Mouse (Mus musculus) heart, embryonic 15.5 days (tissue): ENCODE data around the gene Lipa. TPM values are rescaled to one million over a fixed set of nuclear protein-coding genes. Genes with fewer than 3 reads are reported as not detected.
A peak's percentile ranks its signal among the peaks of the same experiment; 100 is the strongest.

Source experiments
- ATAC-seq: fragments of 200-750 bp; cut with Nextera tagmentation; replicated peaks from 2 replicates; pipeline ENCODE4 v1.8.0; 2017; ENCODE audit warnings: low read depth, moderate TSS enrichment; ENCODE audit not compliant: insufficient number of reproducible peaks, insufficient read depth, low FRiP score
- H3K27ac ChIP-seq: fragments of 300-500 bp; sonication (generic); 2 replicates; pipeline ENCODE4 v1.5.1; 2015; ENCODE audit warnings: mild to moderate bottlenecking, inconsistent platforms
- H3K27me3 ChIP-seq: fragments of 300-500 bp; sonication (generic); 2 replicates; pipeline ENCODE4 v1.6.1; 2015; ENCODE audit warnings: inconsistent platforms
- H3K36me3 ChIP-seq: fragments of 300-500 bp; sonication (generic); 2 replicates; pipeline ENCODE4 v1.6.1; 2015; ENCODE audit warnings: mild to moderate bottlenecking, inconsistent platforms
- H3K4me1 ChIP-seq: fragments of 300-500 bp; sonication (generic); replicated peaks from 2 replicates; pipeline ENCODE4 v1.6.1; 2015; ENCODE audit warnings: inconsistent platforms
- H3K4me2 ChIP-seq: fragments of 300-500 bp; sonication (generic); 2 replicates; pipeline ENCODE4 v1.6.1; 2015; ENCODE audit warnings: inconsistent platforms, mild to moderate bottlenecking, moderate library complexity
- H3K4me3 ChIP-seq: fragments of 300-500 bp; sonication (generic); 2 replicates; pipeline ENCODE4 v1.5.1; 2015; ENCODE audit warnings: mild to moderate bottlenecking, inconsistent platforms
- H3K9ac ChIP-seq: fragments of 300-500 bp; sonication (generic); 2 replicates; pipeline ENCODE4 v1.6.1; 2015; ENCODE audit warnings: mild to moderate bottlenecking, inconsistent platforms
- H3K9me3 ChIP-seq: fragments of 300-500 bp; sonication (generic); replicated peaks from 2 replicates; pipeline ENCODE4 v1.6.1; 2016; ENCODE audit warnings: inconsistent platforms
- WGBS: fragments of 180-500 bp; shearing (Covaris S2); methylation state at CpG from one replicate; pipeline ENCODE4 v1.1.7; 2015; ENCODE audit warnings: mixed read lengths; 5-methylcytosine and 5-hydroxymethylcytosine counted together
- polyA plus RNA-seq: library from polyadenylated mRNA; unstranded; fragments of >200 nt; fragmentation: Nextera tagmentation; extraction: Ambion mirVana; gene quantifications from 2 replicates; pipeline ENCODE4 v1.2.1, GENCODE M21; 2015

The Lipa gene
- polyA plus RNA-seq, 1 experiment from 2014 or later = 29.7 TPM

- WGBS = 37% methylated on average over 4 of the region's 4 CpGs
- Histone ChIP-seq H3K9ac (no peak overlapping the region), H3K4me1 (peaks cover 8% of the 10 kb centered on the region; the same call in 1 of the 2 replicates), H3K27ac (no peak overlapping the region), H3K4me3 (no peak overlapping the region), H3K27me3 (no peaks in the 10 kb centered on the region), H3K36me3 (no peaks in the 10 kb centered on the region; the same call in 1 of the 2 replicates), H3K4me2 (no peak overlapping the region), H3K9me3 (no peaks in the 10 kb centered on the region)
- no peak for ATAC-seq
Observed at GRCm38 (mm10) chr19:34500763-34501162, 26.5 kb downstream of the Lipa start.

GRCm38 (mm10) chr19:34496353-34496752 is 30.9 kb downstream of the Lipa start:
- no peak overlapping the region for H3K4me2 ChIP-seq
- H3K27ac ChIP-seq = no peak overlapping the region
- ATAC-seq = no peak
- peaks cover 8% of the 10 kb centered on the region; the same call in 1 of the 2 replicates for H3K4me1 ChIP-seq
- no peaks in the 10 kb centered on the region for H3K9me3 ChIP-seq
- H3K36me3 ChIP-seq = no peaks in the 10 kb centered on the region; the same call in 1 of the 2 replicates
- no peak overlapping the region for H3K4me3 ChIP-seq
- H3K9ac ChIP-seq = no peak overlapping the region
- H3K27me3 ChIP-seq = no peaks in the 10 kb centered on the region
- 37% methylated on average over 1 of the region's 1 CpGs for WGBS

- Histone ChIP-seq H3K4me3 (no peak overlapping the region), H3K36me3 (no peaks in the 10 kb centered on the region; the same call in 1 of the 2 replicates), H3K27me3 (no peaks in the 10 kb centered on the region), H3K9ac (no peak overlapping the region), H3K4me2 (no peak overlapping the region), H3K4me1 (peaks cover 8% of the 10 kb centered on the region; the same call in 1 of the 2 replicates), H3K9me3 (no peaks in the 10 kb centered on the region), H3K27ac (no peak overlapping the region)
- ATAC-seq = no peak
- 74% methylated on average over 4 of the region's 4 CpGs for WGBS
Observed at GRCm38 (mm10) chr19:34493859-34494258, 33.4 kb downstream of the Lipa start.

- Histone ChIP-seq H3K4me1 (no peaks in the 10 kb centered on the region), H3K9ac (no peak overlapping the region), H3K36me3 (no peaks in the 10 kb centered on the region), H3K4me3 (no peak overlapping the region), H3K9me3 (no peaks in the 10 kb centered on the region), H3K4me2 (no peak overlapping the region), H3K27me3 (peaks cover 4% of the 10 kb centered on the region), H3K27ac (no peak overlapping the region)
- 12% methylated on average over 4 of the region's 4 CpGs for WGBS
- no peak for ATAC-seq
Observed at GRCm38 (mm10) chr19:34483547-34483946, 43.7 kb downstream of the Lipa start.

GRCm38 (mm10) chr19:34474991-34475971 is 52.0 kb downstream of the Lipa start, which contains the start of gene Ch25h:
Gene Ch25h, minus strand, starts transcription at chr19:34475164.
- 1% methylated on average over 35 of the region's 35 CpGs for WGBS
- Histone ChIP-seq H3K9ac (peak within 1 kb of the TSS; percentile 42), H3K27me3 (peaks cover 30% of the 10 kb centered on the region), H3K4me3 (peak within 1 kb of the TSS; percentile 60), H3K9me3 (no peaks in the 10 kb centered on the region), H3K4me1 (peaks cover 18% of the 10 kb centered on the region), H3K27ac (peak within 1 kb of the TSS; percentile 49; the same call in 1 of the 2 replicates), H3K36me3 (no peaks in the 10 kb centered on the region), H3K4me2 (peak within 1 kb of the TSS; percentile 98)
- ATAC-seq = peak; percentile 62; the same call in 1 of the 2 replicates

GRCm38 (mm10) chr19:34474228-34474990 is 52.9 kb downstream of the Lipa start:
- 8% methylated on average over 49 of the region's 49 CpGs for WGBS
- ATAC-seq = peak; percentile 55; the same call in 1 of the 2 replicates

GRCm38 (mm10) chr19:34471703-34472102 is 55.6 kb downstream of the Lipa start:
- Histone ChIP-seq H3K4me3 (no peak overlapping the region), H3K27ac (no peak overlapping the region), H3K9me3 (no peaks in the 10 kb centered on the region), H3K4me1 (peaks cover 18% of the 10 kb centered on the region), H3K9ac (no peak overlapping the region), H3K27me3 (peaks cover 26% of the 10 kb centered on the region), H3K4me2 (no peak overlapping the region), H3K36me3 (no peaks in the 10 kb centered on the region)
- no peak for ATAC-seq
- WGBS = 77% methylated on average over 2 of the region's 2 CpGs

More at GRCm38 (mm10) chr19:34474228-34474990, 52.9 kb downstream of the Lipa start:
- H3K4me2 ChIP-seq = peak overlapping the region; percentile 98
- H3K4me3 ChIP-seq = peak overlapping the region; percentile 60
- peaks cover 18% of the 10 kb centered on the region for H3K4me1 ChIP-seq
- H3K27ac ChIP-seq = peak overlapping the region; percentile 49; the same call in 1 of the 2 replicates
- no peaks in the 10 kb centered on the region for H3K36me3 ChIP-seq
- peak overlapping the region; percentile 42 for H3K9ac ChIP-seq
- H3K9me3 ChIP-seq = no peaks in the 10 kb centered on the region
- peaks cover 30% of the 10 kb centered on the region for H3K27me3 ChIP-seq

GRCm38 (mm10) chr19:34468794-34469193 is 58.5 kb downstream of the Lipa start:
- no peak for ATAC-seq
- Histone ChIP-seq H3K36me3 (no peaks in the 10 kb centered on the region), H3K9ac (no peak overlapping the region), H3K4me3 (no peak overlapping the region), H3K27ac (no peak overlapping the region), H3K9me3 (no peaks in the 10 kb centered on the region), H3K4me1 (no peaks in the 10 kb centered on the region), H3K27me3 (peaks cover 5% of the 10 kb centered on the region; the same call in 1 of the 2 replicates), H3K4me2 (no peak overlapping the region)
- WGBS = 45% methylated on average over 3 of the region's 3 CpGs

- no peaks in the 10 kb centered on the region for H3K36me3 ChIP-seq
- peaks cover 5% of the 10 kb centered on the region; the same call in 1 of the 2 replicates for H3K27me3 ChIP-seq
- H3K4me1 ChIP-seq = no peaks in the 10 kb centered on the region
- no peak overlapping the region for H3K27ac ChIP-seq
- H3K9me3 ChIP-seq = no peaks in the 10 kb centered on the region
- H3K9ac ChIP-seq = no peak overlapping the region
- no peak for ATAC-seq
- WGBS = 57% methylated on average over 6 of the region's 6 CpGs
- no peak overlapping the region for H3K4me3 ChIP-seq
- no peak overlapping the region for H3K4me2 ChIP-seq
Observed at GRCm38 (mm10) chr19:34468216-34468615, 59.1 kb downstream of the Lipa start.

GRCm38 (mm10) chr19:34464453-34464852 is 62.8 kb downstream of the Lipa start:
- Histone ChIP-seq H3K9me3 (no peaks in the 10 kb centered on the region), H3K27me3 (no peaks in the 10 kb centered on the region), H3K4me2 (no peak overlapping the region), H3K36me3 (no peaks in the 10 kb centered on the region), H3K4me3 (no peak overlapping the region), H3K4me1 (no peaks in the 10 kb centered on the region), H3K27ac (no peak overlapping the region), H3K9ac (no peak overlapping the region)
- WGBS = 63% methylated on average over 3 of the region's 3 CpGs
- ATAC-seq = no peak

GRCm38 (mm10) chr19:34461451-34462019 is 65.7 kb downstream of the Lipa start:
- H3K9me3 ChIP-seq = no peaks in the 10 kb centered on the region
- no peaks in the 10 kb centered on the region for H3K4me1 ChIP-seq
- H3K4me3 ChIP-seq = no peak overlapping the region
- 69% methylated on average over 1 of the region's 1 CpGs for WGBS
- H3K36me3 ChIP-seq = no peaks in the 10 kb centered on the region
- no peaks in the 10 kb centered on the region for H3K27me3 ChIP-seq
- H3K4me2 ChIP-seq = no peak overlapping the region
- H3K27ac ChIP-seq = no peak overlapping the region
- no peak overlapping the region for H3K9ac ChIP-seq
- ATAC-seq = no peak
